Mouse (Mus musculus) right cerebral cortex, postnatal 25 days (tissue): ENCODE results near the gene Angptl8.
"Not testable (repeated sequence)": the region's sequence is repeated elsewhere in the genome, so short reads cannot be mapped to it uniquely, and the experiment has no call there.

Experiments used
- DNase-seq: peaks from one replicate; pipeline ENCODE4 v3.0.0; 2022

Gene Angptl8

GRCm38 (mm10) chr9:21835258-21835912 is at the start of gene Angptl8:
TSS of gene Angptl8 (plus strand) at chr9:21835510.
- no peak for DNase-seq

GRCm38 (mm10) chr9:21786309-21786708 is 49.0 kb upstream of the Angptl8 start:
- DNase-seq, result not testable (repeated sequence)

GRCm38 (mm10) chr9:21786906-21787305 is 48.4 kb upstream of the Angptl8 start:
- peak; percentile 35 for DNase-seq

GRCm38 (mm10) chr9:21787654-21788053 is 47.7 kb upstream of the Angptl8 start:
- DNase-seq, result no peak

- no peak for DNase-seq
Measured at GRCm38 (mm10) chr9:21788234-21788633, 47.1 kb upstream of the Angptl8 start.

- DNase-seq, result no peak
Measured at GRCm38 (mm10) chr9:21791861-21792260, 43.4 kb upstream of the Angptl8 start.

GRCm38 (mm10) chr9:21792644-21793043 is 42.7 kb upstream of the Angptl8 start:
- DNase-seq, result peak; percentile 52

GRCm38 (mm10) chr9:21793507-21793906 is 41.8 kb upstream of the Angptl8 start:
- not testable (repeated sequence) for DNase-seq

- no peak for DNase-seq
Measured at GRCm38 (mm10) chr9:21794344-21794834, 40.9 kb upstream of the Angptl8 start.

GRCm38 (mm10) chr9:21794925-21795324 is 40.4 kb upstream of the Angptl8 start:
- DNase-seq, result no peak

GRCm38 (mm10) chr9:21795579-21795978 is 39.7 kb upstream of the Angptl8 start:
- no peak for DNase-seq

GRCm38 (mm10) chr9:21796259-21796658 is 39.1 kb upstream of the Angptl8 start:
- DNase-seq, result no peak

GRCm38 (mm10) chr9:21796919-21797318 is 38.4 kb upstream of the Angptl8 start:
- no peak for DNase-seq

- DNase-seq, result no peak
Measured at GRCm38 (mm10) chr9:21797921-21798344, 37.4 kb upstream of the Angptl8 start.

GRCm38 (mm10) chr9:21798345-21799009 is 36.8 kb upstream of the Angptl8 start, which contains the start of gene Kank2:
TSS of gene Kank2 (minus strand) at chr9:21798744.
- peak; percentile 74 for DNase-seq

GRCm38 (mm10) chr9:21799010-21799350 is 36.3 kb upstream of the Angptl8 start:
- DNase-seq, result no peak

- DNase-seq, result no peak
Measured at GRCm38 (mm10) chr9:21801121-21801520, 34.2 kb upstream of the Angptl8 start.

GRCm38 (mm10) chr9:21801591-21801990 is 33.7 kb upstream of the Angptl8 start:
- no peak for DNase-seq

GRCm38 (mm10) chr9:21803986-21804644 is 31.2 kb upstream of the Angptl8 start:
- DNase-seq, result peak; percentile 78

- DNase-seq, result no peak
Measured at GRCm38 (mm10) chr9:21806363-21806762, 28.9 kb upstream of the Angptl8 start.

- DNase-seq, result no peak
Measured at GRCm38 (mm10) chr9:21806976-21807375, 28.3 kb upstream of the Angptl8 start.

GRCm38 (mm10) chr9:21808561-21808960 is 26.7 kb upstream of the Angptl8 start:
- no peak for DNase-seq

- no peak for DNase-seq
Measured at GRCm38 (mm10) chr9:21811170-21811569, 24.1 kb upstream of the Angptl8 start.
